Mouse (Mus musculus) spleen, adult 2 months (tissue): ENCODE data around the gene Tspan11.

Source experiments
- CTCF ChIP-seq: fragments of 200-500 bp; IDR thresholded peaks from 2 replicates; pipeline ENCODE4 v1.5.1; 2011; ENCODE audit warnings: mild to moderate bottlenecking, inconsistent platforms; ENCODE audit not compliant: insufficient read depth, insufficient read length, insufficient replicate concordance; ENCODE audit errors: extremely low read depth
- POLR2A ChIP-seq: fragments of 200-500 bp; IDR thresholded peaks from 2 replicates; pipeline ENCODE4 v1.6.1; 2011; ENCODE audit warnings: low read depth, low read length, inconsistent platforms

DNA sequence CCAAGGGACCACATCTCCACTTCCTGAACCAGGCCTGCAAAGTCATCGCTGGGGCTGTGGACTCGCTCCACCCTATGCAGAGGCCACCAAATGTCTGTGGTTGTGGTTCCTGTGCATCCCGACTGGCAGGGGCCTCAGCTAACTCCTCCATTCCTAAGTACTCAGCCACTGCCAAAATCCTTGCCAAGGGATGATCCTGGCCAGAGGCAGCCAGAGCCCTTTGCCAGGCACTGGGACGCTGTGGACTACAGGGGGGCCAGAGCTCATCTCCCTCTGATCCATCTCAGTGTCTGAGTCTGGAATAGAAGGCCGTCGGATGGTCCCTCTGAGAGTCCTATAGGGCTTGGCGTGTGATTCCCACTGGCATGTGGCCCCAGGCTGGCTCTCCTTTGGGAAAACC, 62.5 kb downstream of the Tspan11 start:
- TF ChIP-seq POLR2A (no peak), CTCF (no peak)
